Mouse (Mus musculus): ENCODE data around the gene Lingo1.

Gene Lingo1

GRCm38 (mm10) chr9:56629674-56630397 lies 166.4 kb downstream of the Lingo1 start:
- DNase-seq, result no peak

DNA sequence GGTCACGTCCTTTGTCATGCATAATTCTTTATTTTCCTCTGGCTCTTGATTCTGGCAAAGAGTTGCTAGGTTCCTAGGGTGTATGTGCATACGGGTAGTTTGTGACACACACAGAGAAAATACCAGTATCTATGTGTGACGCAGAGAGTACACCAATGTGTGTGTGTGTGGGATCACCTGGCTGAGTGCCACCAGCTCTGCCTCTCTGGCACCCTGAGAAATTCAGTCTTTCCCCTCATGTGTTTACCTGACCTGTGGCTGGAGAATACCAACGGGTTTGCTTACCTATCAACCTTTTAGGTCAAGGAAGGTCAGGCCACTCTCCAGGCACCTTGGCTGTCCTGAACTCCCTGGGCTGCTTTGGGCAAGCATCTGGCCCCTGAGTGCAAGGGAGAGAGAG lies 169.0 kb downstream of the Lingo1 start:
- DNase-seq, result no peak

GRCm38 (mm10) chr9:56624923-56625322 lies 171.3 kb downstream of the Lingo1 start:
- peak; percentile 33 for DNase-seq

DNA sequence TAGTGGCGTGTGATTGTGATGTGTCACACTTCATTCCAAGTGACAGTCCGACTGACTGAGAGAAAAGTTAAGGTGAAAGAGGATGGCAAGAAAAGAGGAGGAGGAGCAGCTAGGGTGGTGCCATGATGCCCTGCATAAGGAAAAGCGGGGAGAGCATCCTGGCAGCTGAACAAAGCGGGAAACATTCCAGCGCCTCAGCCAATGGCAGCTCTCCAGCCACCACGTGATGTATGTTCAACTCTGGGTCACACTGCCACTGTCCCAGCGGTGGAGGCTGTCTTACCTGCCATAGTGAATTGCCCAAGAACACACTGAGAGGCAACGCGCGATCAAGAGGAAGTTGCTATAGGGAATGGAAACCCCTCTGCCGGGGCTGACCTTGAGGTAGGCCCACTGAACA lies 172.9 kb downstream of the Lingo1 start:
- peak; percentile 20 for DNase-seq

DNA sequence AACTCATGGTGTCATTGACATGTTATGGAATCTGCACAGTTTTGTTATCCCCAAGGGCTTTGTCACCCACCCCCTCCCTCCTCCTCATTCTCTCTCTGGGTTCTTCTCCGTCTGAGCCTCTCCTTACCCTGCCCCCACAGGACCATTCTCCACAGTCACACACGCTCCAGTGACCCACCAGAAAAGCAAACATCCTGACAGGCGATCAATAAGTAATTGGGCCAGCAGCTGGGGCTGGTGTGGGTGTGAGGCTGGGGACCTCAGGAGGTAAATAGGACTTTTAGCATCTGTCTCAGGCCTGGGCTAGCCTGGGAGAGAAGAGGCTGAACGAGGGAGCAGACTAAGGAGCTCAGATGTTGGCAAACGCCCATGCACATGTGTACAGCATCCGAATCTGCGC lies 173.5 kb downstream of the Lingo1 start:
- DNase-seq, result no peak

DNA sequence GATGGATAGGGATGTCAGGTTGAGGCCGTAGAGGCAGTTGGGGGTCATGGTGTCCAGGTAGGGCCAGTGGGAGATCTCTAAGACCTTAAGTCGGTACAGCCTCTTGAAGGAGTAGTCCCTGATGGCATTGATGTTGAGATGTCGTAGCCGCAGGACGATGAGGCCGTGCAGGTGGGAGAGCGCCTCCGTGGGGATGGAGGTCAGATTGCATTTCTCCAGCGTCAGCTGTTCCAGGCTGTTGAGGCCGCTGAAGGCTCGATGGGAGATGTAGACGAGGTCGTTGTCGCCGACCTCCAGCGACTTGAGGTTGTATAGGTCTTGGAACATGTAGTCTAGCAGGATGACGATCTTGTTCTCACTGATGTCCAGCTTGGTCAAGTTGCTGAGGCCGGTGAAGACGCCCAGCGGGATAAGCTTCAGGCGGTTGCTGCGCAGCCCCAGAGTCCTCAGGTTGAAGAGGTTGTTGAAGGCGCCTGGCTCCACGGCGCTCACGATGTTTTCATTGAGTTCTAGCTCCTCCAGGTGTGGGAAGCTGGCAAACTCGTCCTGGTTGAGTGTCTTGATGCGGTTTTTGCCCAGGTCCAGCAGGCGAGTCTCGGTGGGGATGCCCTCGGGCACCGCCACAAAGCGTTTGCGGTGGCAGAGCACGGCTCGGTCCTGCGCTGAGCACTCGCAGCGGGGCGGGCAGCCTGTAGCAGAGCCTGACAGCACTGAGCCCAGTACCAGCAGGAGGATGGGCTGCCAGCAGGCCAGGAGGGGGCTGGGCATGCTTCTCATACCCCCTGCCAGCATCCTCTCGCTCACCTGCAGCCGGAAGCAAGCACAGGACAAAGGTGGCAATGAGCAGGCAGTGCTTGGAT lies 175.5 kb downstream of the Lingo1 start:
- DNase-seq, result no peak

DNA sequence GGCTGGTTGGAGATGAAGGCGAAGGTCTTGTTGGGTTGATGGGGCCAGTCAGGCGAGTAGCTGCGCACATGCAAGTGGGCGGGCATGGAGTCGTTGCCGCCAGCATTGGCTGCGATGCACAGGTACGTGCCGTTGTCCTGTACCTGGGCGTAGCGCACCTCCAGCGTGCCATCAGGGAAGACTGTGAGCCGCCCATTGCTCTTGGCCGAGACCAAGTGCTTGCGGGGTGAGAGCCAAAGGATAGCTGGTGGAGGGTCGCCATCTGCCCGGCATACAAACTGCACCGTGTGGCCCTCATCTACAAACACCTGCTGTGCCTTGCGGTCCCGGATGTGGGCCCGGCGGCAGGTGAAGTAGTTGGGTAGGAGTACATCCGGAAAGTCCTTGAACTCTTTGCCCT lies 176.6 kb downstream of the Lingo1 start:
- no peak for DNase-seq

DNA sequence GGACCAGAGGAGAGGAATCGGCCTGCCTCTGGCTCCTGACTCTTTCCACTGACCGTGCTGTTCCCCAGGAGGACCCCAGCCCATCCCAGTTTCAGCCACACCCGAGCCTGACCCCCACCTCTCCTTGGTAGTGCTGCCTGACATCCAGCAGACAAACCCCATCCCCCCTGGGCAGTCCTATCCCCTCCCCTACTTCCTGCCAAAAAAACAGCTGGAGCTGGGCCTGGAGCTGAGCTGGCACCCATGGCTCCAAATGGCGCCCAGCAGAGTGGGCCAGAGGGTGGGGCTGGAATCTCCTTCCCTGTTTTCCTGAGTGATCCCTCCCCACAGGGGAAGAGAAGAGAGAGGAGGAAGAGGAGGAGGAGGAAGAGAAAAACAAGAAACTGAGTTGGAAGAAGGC lies 177.6 kb downstream of the Lingo1 start:
- DNase-seq, result peak; percentile 54

- no peak for DNase-seq
These were observed 180.2 kb downstream of the Lingo1 start for GRCm38 (mm10) chr9:56616061-56616460.

GRCm38 (mm10) chr9:56612798-56613183 lies 183.5 kb downstream of the Lingo1 start:
- no peak for DNase-seq

DNA sequence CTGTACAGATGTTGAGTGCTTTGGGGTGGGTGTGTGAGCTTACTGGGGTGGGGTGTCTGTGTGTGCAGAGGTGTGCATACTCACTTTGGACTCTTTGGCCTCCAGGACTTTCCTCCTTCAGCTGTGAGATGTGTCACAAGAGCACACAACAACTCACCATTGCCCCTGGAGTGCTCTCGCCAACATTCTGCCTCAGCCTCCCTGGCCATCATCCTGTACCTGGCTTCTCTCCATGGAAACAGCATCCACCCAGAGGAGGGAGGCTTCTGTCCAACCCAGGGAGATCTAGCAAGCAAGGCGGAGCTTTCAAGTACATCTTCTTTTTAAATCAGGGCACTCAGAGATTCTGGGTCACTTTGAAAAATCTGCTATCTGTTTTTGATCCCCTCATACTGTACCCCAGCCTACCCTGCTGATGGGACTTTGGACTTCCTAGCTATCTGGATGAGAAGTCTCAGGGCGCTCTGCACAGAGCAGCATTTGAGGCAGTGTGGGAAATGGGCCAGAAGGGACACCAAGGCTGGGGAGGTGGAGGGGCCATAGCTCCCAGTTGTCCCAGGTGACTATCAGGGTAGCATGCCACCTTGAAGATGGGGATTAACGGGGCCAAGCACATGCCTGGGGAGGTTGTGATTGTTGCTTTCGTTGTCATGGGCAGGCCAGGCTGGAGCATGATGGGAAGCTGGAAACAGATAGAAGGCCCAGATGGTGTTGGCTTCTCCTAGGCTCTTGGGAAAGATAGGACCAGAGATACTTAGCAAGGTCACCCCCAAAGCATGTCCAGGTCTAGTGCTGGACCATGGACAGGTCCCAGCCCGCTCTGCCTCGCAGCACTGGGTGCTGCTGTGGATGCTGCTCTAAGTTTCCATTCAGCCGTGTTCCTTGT lies 184.1 kb downstream of the Lingo1 start:
- DNase-seq, result no peak

DNA sequence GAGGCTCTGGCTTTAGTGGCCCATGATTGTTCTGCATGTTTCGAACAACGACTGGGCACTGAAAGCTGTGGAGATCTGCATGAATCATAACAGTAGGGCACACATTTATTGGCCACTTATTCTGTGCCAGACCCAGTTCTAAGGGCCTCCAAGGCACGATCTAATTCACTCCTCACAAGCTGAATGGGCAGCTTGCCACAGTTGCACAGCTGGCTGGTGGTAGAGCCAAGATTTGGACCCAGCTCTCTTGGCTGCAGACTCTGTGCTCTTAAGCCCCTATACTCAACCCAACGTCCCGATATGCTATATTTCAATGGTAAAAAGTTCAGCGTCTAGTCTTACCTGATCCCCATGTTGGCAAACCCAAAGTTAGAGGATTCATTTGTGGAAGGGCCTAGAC lies 185.3 kb downstream of the Lingo1 start:
- no peak for DNase-seq

DNA sequence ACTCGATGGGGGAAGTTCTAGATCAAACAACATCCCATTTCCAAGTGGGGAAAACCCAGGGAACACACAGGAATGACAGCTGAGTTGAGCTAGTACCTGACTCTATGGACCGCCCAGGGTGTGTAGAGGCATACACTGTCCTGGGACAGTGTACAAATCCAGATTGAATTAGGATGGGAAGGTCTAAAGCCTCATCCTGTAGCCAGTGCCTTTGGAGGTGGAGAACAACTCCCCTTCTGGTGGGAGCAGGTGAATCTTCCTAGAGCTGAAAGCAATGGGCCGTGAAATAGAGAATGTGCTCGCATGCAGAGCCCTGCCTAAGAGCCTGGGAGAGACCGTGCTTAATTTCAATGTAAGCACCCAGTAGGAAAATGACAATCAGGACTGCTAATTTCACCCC lies 185.8 kb downstream of the Lingo1 start:
- no peak for DNase-seq

GRCm38 (mm10) chr9:56609486-56609885 lies 186.8 kb downstream of the Lingo1 start:
- DNase-seq, result no peak

GRCm38 (mm10) chr9:56608691-56609351 lies 187.4 kb downstream of the Lingo1 start:
- no peak for DNase-seq

DNA sequence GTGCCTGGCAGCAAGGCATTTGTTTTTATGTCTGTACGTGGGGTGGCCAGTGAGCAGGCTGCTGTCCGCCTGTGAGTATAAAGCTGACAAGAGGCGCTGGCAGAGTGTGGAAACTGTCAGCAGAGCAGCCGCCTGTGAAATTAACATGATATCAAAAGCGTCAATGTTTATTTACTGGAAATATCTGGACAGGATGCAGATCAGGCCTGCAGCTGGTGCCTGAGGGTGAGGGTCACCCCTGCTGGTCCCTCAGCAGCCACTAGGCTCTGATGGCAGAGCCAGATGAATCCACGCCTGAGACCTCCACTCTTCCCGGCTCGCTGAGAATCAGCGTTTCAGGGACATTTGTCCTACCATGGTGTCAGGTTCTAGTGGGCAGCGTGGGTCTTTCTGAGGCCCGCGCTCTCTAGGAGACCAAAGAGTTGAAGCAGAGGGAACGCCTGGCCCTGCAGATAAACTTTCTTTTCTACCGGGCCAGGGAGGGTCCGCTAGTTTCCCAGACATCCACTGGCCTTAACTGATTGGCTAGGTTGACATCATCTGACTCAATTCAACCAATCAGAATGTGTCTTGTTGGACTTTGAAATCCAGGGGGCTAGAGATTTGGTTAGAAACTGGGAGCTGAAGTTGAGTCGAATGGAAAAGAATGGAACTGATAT lies 190.1 kb downstream of the Lingo1 start:
- peak; percentile 24 for DNase-seq

DNA sequence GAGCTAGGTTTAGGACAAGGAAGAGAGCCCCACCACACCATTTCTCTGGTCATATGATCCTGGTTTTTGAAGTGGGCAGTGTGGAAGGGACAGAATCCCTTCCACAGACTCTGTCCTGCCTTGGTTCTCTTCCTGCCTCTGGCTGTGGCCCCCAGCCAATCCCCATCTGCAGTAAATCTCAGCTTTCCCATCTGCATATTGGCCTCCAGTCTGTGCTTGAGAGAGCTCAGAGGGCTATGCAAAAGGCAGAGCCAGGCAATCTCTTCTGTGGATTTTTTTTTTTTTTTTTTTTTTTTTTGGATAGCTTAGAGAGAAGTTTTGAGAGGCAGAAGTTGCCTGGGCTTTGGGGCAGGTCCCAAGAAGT lies 190.8 kb downstream of the Lingo1 start:
- no peak for DNase-seq

- DNase-seq, result no peak
These were observed 191.3 kb downstream of the Lingo1 start for GRCm38 (mm10) chr9:56604797-56605442.

DNA sequence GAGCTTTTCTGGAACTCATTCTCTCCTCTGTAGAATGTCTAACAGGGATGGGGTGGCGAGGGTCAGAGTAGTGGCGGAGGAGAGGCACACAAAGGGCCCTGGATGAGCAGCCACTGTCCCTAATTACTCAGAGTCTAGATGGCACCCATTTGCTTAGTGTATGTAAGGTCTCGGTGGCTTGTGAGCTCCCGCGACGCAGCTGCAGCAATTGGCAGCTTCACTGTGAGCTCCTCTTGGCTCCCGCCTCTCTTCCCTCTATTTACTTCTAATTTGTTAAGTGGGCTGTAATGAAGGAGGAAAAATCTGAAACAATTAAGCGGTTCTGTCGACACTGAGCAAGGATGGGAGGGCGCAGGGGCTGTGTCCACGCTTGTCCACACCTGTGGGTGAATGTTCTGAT lies 195.6 kb downstream of the Lingo1 start:
- no peak for DNase-seq

DNA sequence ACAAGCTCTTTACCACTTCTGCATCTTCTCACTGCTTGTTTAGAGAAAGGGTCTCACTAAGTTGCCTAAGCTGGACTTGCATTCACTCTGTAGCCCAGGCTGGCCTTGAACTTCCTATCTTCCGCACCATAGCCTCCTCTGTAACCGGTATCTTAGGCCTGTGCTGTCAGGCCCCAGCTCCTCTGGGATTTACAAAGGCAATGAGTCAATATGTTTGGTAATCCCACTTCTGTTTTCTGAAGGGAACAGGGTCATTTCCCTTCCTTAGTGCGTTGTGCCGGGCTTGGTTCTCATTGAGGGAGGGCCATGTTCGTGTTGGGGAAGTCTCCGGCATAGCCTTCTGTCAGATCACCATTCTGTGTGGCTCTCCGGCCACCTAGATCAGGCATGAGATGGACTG lies 203.6 kb downstream of the Lingo1 start:
- DNase-seq, result no peak

GRCm38 (mm10) chr9:56591248-56591888 lies 204.9 kb downstream of the Lingo1 start:
- DNase-seq, result no peak
